Mouse (Mus musculus) MEL (cell line): ENCODE results near the gene Nrbf2. TPM values are rescaled to one million over a fixed set of nuclear protein-coding genes. Genes with fewer than 3 reads are reported as not detected.
A peak's percentile ranks its signal among the peaks of the same experiment; 100 is the strongest.

Experiments
- DNase-seq: peaks from one replicate; pipeline ENCODE4 v3.0.0; 2011; ENCODE audit warnings: low read depth, low spot score
- H3K27ac ChIP-seq: 2 replicates; pipeline ENCODE4 v1.5.1; 2012; ENCODE audit warnings: low read depth, mild to moderate bottlenecking, control low read depth, low read length, moderate library complexity; ENCODE audit not compliant: control insufficient read depth
- H3K27me3 ChIP-seq, 2 experiments: fragments of 150-350 bp in 1 of 2; sonication (generic) in 1 of 2; 2 replicates each; pipeline ENCODE4 v1.6.1; 2012; ENCODE audit warnings: low read length in 2 of 2, mild to moderate bottlenecking in 2 of 2, improper control_type of control experiment in 1 of 2, moderate library complexity in 1 of 2; ENCODE audit not compliant: insufficient read depth in 2 of 2, control insufficient read depth in 1 of 2
- H3K36me3 ChIP-seq, 2 experiments: 2 replicates each; pipeline ENCODE4 v1.6.1; 2012 to 2014; ENCODE audit warnings: low read length in 2 of 2, improper control_type of control experiment in 1 of 2, inconsistent platforms in 1 of 2, mild to moderate bottlenecking in 1 of 2; ENCODE audit not compliant: insufficient read depth in 2 of 2, control insufficient read depth in 1 of 2
- H3K4me1 ChIP-seq, 2 experiments: fragments of 150-350 bp in 1 of 2; sonication (generic) in 1 of 2; 2 replicates each; pipeline ENCODE4 v1.6.1; 2012; ENCODE audit warnings: low read length in 2 of 2, improper control_type of control experiment in 1 of 2, mild to moderate bottlenecking in 1 of 2; ENCODE audit not compliant: insufficient read depth in 2 of 2, control insufficient read depth in 1 of 2
- H3K4me3 ChIP-seq, 2 experiments: fragments of 150-350 bp in 1 of 2; sonication (generic) in 1 of 2; 2 replicates each; pipeline ENCODE4 v1.5.1; 2012; ENCODE audit warnings: low read depth in 2 of 2, low read length in 2 of 2, mild to moderate bottlenecking in 2 of 2, moderate library complexity in 2 of 2, control low read depth in 1 of 2, improper control_type of control experiment in 1 of 2; ENCODE audit not compliant: control insufficient read depth in 1 of 2, insufficient read depth in 1 of 2
- H3K79me2 ChIP-seq: 2 replicates; pipeline ENCODE4 v1.6.1; 2012; ENCODE audit warnings: mild to moderate bottlenecking, low read length, moderate library complexity; ENCODE audit not compliant: control insufficient read depth, poor library complexity, insufficient read depth
- H3K9ac ChIP-seq: 2 replicates; pipeline ENCODE4 v1.6.1; 2012; ENCODE audit warnings: low read depth, mild to moderate bottlenecking, control low read depth, low read length, moderate library complexity; ENCODE audit not compliant: control insufficient read depth, poor library complexity, severe bottlenecking
- H3K9me3 ChIP-seq: fragments of 150-350 bp; sonication (generic); replicated peaks from 2 replicates; pipeline ENCODE4 v1.6.1; 2012; ENCODE audit warnings: mild to moderate bottlenecking, low read length, improper control_type of control experiment, moderate library complexity; ENCODE audit not compliant: insufficient read depth
- BHLHE40 ChIP-seq: IDR thresholded peaks from 2 replicates; pipeline ENCODE4 v1.6.1; 2012; ENCODE audit warnings: low read depth, mild to moderate bottlenecking, inconsistent platforms, low read length, improper control_type of control experiment, borderline replicate concordance
- CHD1 ChIP-seq: IDR thresholded peaks from 2 replicates; pipeline ENCODE4 v1.6.1; 2012; ENCODE audit warnings: low read depth, mild to moderate bottlenecking, inconsistent platforms, low read length, improper control_type of control experiment
- CHD2 ChIP-seq: IDR thresholded peaks from 2 replicates; pipeline ENCODE4 v1.6.1; 2011; ENCODE audit warnings: low read length, improper control_type of control experiment
- ELF1 ChIP-seq: IDR thresholded peaks from 2 replicates; pipeline ENCODE4 v1.6.1; 2014; ENCODE audit warnings: low read depth, mild to moderate bottlenecking, inconsistent platforms, low read length, improper control_type of control experiment, moderate library complexity
- EP300 ChIP-seq, 2 experiments: IDR thresholded peaks; 2 replicates each; pipeline ENCODE4 v1.6.1; 2011; ENCODE audit warnings: improper control_type of control experiment in 2 of 2, low read length in 2 of 2, low read depth in 1 of 2, mild to moderate bottlenecking in 1 of 2
- ETS1 ChIP-seq: IDR thresholded peaks from 2 replicates; pipeline ENCODE4 v1.6.1; 2012; ENCODE audit warnings: low read depth, mild to moderate bottlenecking, inconsistent platforms, low read length, improper control_type of control experiment, moderate library complexity
- GABPA ChIP-seq: IDR thresholded peaks from 2 replicates; pipeline ENCODE4 v1.6.1; 2012; ENCODE audit warnings: low read depth, mild to moderate bottlenecking, inconsistent platforms, low read length, improper control_type of control experiment, moderate library complexity
- HCFC1 ChIP-seq: IDR thresholded peaks from 2 replicates; pipeline ENCODE4 v1.6.1; 2012; ENCODE audit warnings: low read depth, mild to moderate bottlenecking, inconsistent platforms, low read length, improper control_type of control experiment, moderate library complexity
- JUND ChIP-seq: IDR thresholded peaks from 2 replicates; pipeline ENCODE4 v1.6.1; 2011; ENCODE audit warnings: low read depth, mild to moderate bottlenecking, improper control_type of control experiment, low read length
- KAT2A ChIP-seq: conservative IDR thresholded peaks from 2 replicates; pipeline ENCODE4 v1.6.1; 2012; ENCODE audit warnings: low read depth, low read length, improper control_type of control experiment, inconsistent platforms
- MAFK ChIP-seq: IDR thresholded peaks from 2 replicates; pipeline ENCODE4 v1.6.1; 2011; ENCODE audit warnings: low read depth, mild to moderate bottlenecking, low read length, improper control_type of control experiment, borderline replicate concordance
- MAX ChIP-seq: IDR thresholded peaks from 2 replicates; pipeline ENCODE4 v1.6.1; 2011; ENCODE audit warnings: low read length, improper control_type of control experiment
- MEF2A ChIP-seq: IDR thresholded peaks from 2 replicates; pipeline ENCODE4 v1.6.1; 2014; ENCODE audit warnings: low read depth, mild to moderate bottlenecking, inconsistent platforms, low read length, improper control_type of control experiment; ENCODE audit not compliant: poor library complexity, insufficient replicate concordance, severe bottlenecking; ENCODE audit errors: extremely low read depth
- MXI1 ChIP-seq: IDR thresholded peaks from 2 replicates; pipeline ENCODE4 v1.6.1; 2011; ENCODE audit warnings: mild to moderate bottlenecking, low read depth, low read length, improper control_type of control experiment
- MYB ChIP-seq: IDR thresholded peaks from 2 replicates; pipeline ENCODE4 v1.6.1; 2011; ENCODE audit warnings: mild to moderate bottlenecking, low read depth, low read length, improper control_type of control experiment
- MYC ChIP-seq: IDR thresholded peaks from 2 replicates; pipeline ENCODE4 v1.6.1; 2011; ENCODE audit warnings: low read depth, mild to moderate bottlenecking, low read length, improper control_type of control experiment, moderate library complexity
- NELFE ChIP-seq: IDR thresholded peaks from 2 replicates; pipeline ENCODE4 v1.6.1; 2011; ENCODE audit warnings: low read depth, low read length, improper control_type of control experiment
- NRF1 ChIP-seq: IDR thresholded peaks from 2 replicates; pipeline ENCODE4 v1.6.1; 2014; ENCODE audit warnings: low read depth, mild to moderate bottlenecking, inconsistent platforms, low read length, improper control_type of control experiment, moderate library complexity; ENCODE audit not compliant: poor library complexity, insufficient read depth, severe bottlenecking
- POLR2AphosphoS2 ChIP-seq: IDR thresholded peaks from 2 replicates; pipeline ENCODE4 v1.6.1; 2011; ENCODE audit warnings: low read length, improper control_type of control experiment
- POLR2AphosphoS5 ChIP-seq: IDR thresholded peaks from 2 replicates; pipeline ENCODE4 v1.6.1; 2012; ENCODE audit warnings: low read depth, borderline replicate concordance, mild to moderate bottlenecking, inconsistent platforms, low read length, moderate library complexity, mixed read lengths
- RAD21 ChIP-seq: IDR thresholded peaks from 2 replicates; pipeline ENCODE4 v1.6.1; 2011; ENCODE audit warnings: mild to moderate bottlenecking, low read depth, low read length, improper control_type of control experiment
- RCOR1 ChIP-seq: IDR thresholded peaks from 2 replicates; pipeline ENCODE4 v1.6.1; 2012; ENCODE audit warnings: low read depth, mild to moderate bottlenecking, inconsistent platforms, low read length, improper control_type of control experiment
- SIN3A ChIP-seq: IDR thresholded peaks from 2 replicates; pipeline ENCODE4 v1.6.1; 2012; ENCODE audit warnings: low read length, improper control_type of control experiment, inconsistent platforms
- TAL1 ChIP-seq: IDR thresholded peaks from 2 replicates; pipeline ENCODE4 v1.6.1; 2012; ENCODE audit warnings: mild to moderate bottlenecking, inconsistent platforms, low read length, moderate library complexity, mixed read lengths
- TCF12 ChIP-seq: IDR thresholded peaks from 2 replicates; pipeline ENCODE4 v1.6.1; 2014; ENCODE audit warnings: low read depth, mild to moderate bottlenecking, inconsistent platforms, low read length, improper control_type of control experiment, moderate library complexity
- UBTF ChIP-seq: IDR thresholded peaks from 2 replicates; pipeline ENCODE4 v1.6.1; 2012; ENCODE audit warnings: low read depth, mild to moderate bottlenecking, inconsistent platforms, low read length, improper control_type of control experiment, moderate library complexity, borderline replicate concordance; ENCODE audit not compliant: insufficient read depth
- USF1 ChIP-seq: IDR thresholded peaks from 2 replicates; pipeline ENCODE4 v1.6.1; 2014; ENCODE audit warnings: low read depth, mild to moderate bottlenecking, inconsistent platforms, low read length, improper control_type of control experiment, moderate library complexity
- USF2 ChIP-seq, 2 experiments: IDR thresholded peaks; 2 replicates each; pipeline ENCODE4 v1.6.1; 2011 to 2012; ENCODE audit warnings: improper control_type of control experiment in 2 of 2, low read length in 2 of 2, borderline replicate concordance in 1 of 2, inconsistent platforms in 1 of 2, low read depth in 1 of 2, mild to moderate bottlenecking in 1 of 2; ENCODE audit not compliant: insufficient read depth in 1 of 2
- ZC3H11A ChIP-seq: IDR thresholded peaks from 2 replicates; pipeline ENCODE4 v1.6.1; 2012; ENCODE audit warnings: low read depth, mild to moderate bottlenecking, inconsistent platforms, low read length, improper control_type of control experiment
- ZKSCAN1 ChIP-seq: IDR thresholded peaks from 2 replicates; pipeline ENCODE4 v1.6.1; 2012; ENCODE audit warnings: low read depth, mild to moderate bottlenecking, inconsistent platforms, low read length, improper control_type of control experiment, moderate library complexity
- ZMIZ1 ChIP-seq: IDR thresholded peaks from 2 replicates; pipeline ENCODE4 v1.6.1; 2012; ENCODE audit warnings: low read depth, mild to moderate bottlenecking, inconsistent platforms, low read length, improper control_type of control experiment, moderate library complexity
- ZNF384 ChIP-seq: IDR thresholded peaks from 2 replicates; pipeline ENCODE4 v1.6.1; 2012; ENCODE audit warnings: low read depth, mild to moderate bottlenecking, inconsistent platforms, low read length, improper control_type of control experiment
- polyA plus RNA-seq, 2 experiments: library from polyadenylated mRNA; stranded (reverse) in 1 of 2; unstranded in 1 of 2; fragments of >175 nt in 1 of 2; fragments of >200 nt in 1 of 2; gene quantifications; 2 replicates each; pipeline versions ENCODE4 v1.2.1 to v1.2.4; 2012; ENCODE audit warnings: low replicate concordance in 2 of 2, low read depth in 1 of 2; ENCODE audit not compliant: insufficient read length in 2 of 2, insufficient read depth in 1 of 2, missing spikeins in 1 of 2
- total RNA-seq: library from RNA; depleted of rRNA; stranded (reverse); fragments of 300-350 nt; gene quantifications from 2 replicates; pipeline ENCODE4 v1.2.3, GENCODE M21; 2012

Nrbf2 gene
- total and polyA plus RNA-seq, 3 experiments, result 19.5 to 38.9 TPM; not detected in 1

DNA sequence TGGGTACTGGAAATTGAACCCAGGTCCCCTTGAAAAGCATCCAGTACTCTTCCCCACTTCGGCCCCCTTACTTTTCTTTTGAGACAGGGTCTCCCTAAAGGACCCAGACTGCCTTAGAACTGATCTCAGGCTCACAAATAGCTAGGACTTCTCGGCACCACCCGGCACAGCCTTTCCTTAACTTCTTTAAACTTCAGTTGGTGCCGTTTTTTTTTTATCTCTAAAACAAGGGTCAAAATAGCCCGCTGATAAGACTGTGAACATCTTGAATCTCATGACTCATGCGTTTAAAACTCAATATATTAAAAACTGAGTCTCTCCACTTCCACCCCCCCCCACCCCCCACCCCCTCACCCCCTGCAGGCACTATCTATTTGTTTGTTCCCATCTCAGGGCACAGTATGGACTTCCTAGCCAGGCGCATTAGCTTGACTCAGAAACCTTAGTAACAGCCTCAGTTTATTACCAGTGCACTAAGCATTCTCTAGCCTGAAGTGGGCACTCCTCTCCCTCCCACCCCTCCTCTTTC lies 10.9 kb upstream of the Nrbf2 start (continued):
- TF ChIP-seq BHLHE40, result peak; percentile 69; the same call in 1 of the 2 replicates
- peak; percentile 45; the same call in 1 of the 2 replicates for TF ChIP-seq NELFE
- no peak for TF ChIP-seq NRF1
- peak; percentile 92 for TF ChIP-seq JUND
- TF ChIP-seq MEF2A, result peak; percentile 85; the same call in 1 of the 2 replicates
- TF ChIP-seq ZNF384, result peak; percentile 85

DNA sequence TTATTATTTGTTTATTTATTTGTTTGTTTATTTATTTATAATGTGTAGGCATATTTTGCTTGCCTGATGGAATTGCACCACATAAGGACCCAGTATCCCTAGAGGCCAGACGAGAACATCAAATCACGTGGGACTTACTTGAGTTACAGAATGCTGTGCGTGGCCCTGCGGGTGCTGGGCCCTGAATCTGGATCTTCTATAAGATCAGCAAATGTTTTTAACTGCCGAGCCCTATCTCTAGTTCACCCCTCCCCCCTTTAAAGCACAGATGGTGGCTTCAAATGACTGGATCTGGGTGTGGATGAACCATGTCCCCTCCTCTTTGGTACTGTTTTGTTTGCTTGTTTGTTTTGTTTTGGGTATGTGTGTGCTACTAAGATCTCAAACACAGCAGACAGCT lies 10.2 kb upstream of the Nrbf2 start:
- Histone ChIP-seq H3K9ac (peak overlapping the region; percentile 82), H3K27ac (peak overlapping the region; percentile 100)
- TF ChIP-seq MYB, result peak; percentile 92
- TF ChIP-seq ZKSCAN1, result no peak
- peak; percentile 74; the same call in 1 of the 2 replicates for TF ChIP-seq MYC
- no peak for TF ChIP-seq MEF2A
- no peak for TF ChIP-seq POLR2AphosphoS2
- TF ChIP-seq ZMIZ1, result peak; percentile 1; the same call in 1 of the 2 replicates
- TF ChIP-seq HCFC1, result peak; percentile 59
- no peak for TF ChIP-seq ZC3H11A
- TF ChIP-seq RAD21, result no peak
- TF ChIP-seq TAL1, result no peak
- peak; percentile 4; the same call in 1 of the 2 replicates for TF ChIP-seq NELFE
- peak; percentile 72 for TF ChIP-seq CHD2
- TF ChIP-seq CHD1, result no peak
- no peak for TF ChIP-seq UBTF
- TF ChIP-seq RCOR1, result peak; percentile 70; the same call in 1 of the 2 replicates
- TF ChIP-seq ETS1, result peak; percentile 90
- peak; percentile 58; the same call in 1 of the 2 replicates for TF ChIP-seq MXI1
- TF ChIP-seq ELF1, result no peak
- TF ChIP-seq USF1, result peak; percentile 87
- peak; percentile 81 for TF ChIP-seq TCF12
- TF ChIP-seq EP300 (IDR thresholded peaks at IDR 0.05; ENCODE audit: low read depth in 1 of 2, low read length in 2 of 2), result peak; percentile 66 to 91
- no peak for TF ChIP-seq POLR2AphosphoS5
- peak; percentile 77 for TF ChIP-seq MAX
- TF ChIP-seq KAT2A, result no peak
- TF ChIP-seq USF2 (IDR thresholded peaks at IDR 0.05; ENCODE audit: borderline replicate concordance in 1 of 2, insufficient read depth in 1 of 2, low read depth in 1 of 2, low read length in 2 of 2), result 0 out of 4 replicates have a peak, but pooled peaks of 1 of the 2 experiments have one; percentile 46
- TF ChIP-seq ZNF384, result no peak
- TF ChIP-seq NRF1, result no peak
- TF ChIP-seq MAFK, result no peak
- no peak; the same call in 1 of the 2 replicates for TF ChIP-seq SIN3A
- no peak for TF ChIP-seq GABPA

More for the DNA sequence above, 10.2 kb upstream of the Nrbf2 start:
- Histone ChIP-seq H3K4me3 (peak overlapping the region in 1 of 2 experiments; percentile 46; a peak in 3 of 4 replicates), H3K79me2 (peaks cover 29% of the 10 kb centered on the region), H3K27me3 (no peaks in the 10 kb centered on the region), H3K4me1 (peaks cover 19 to 44% of the 10 kb centered on the region in 2 experiments), H3K36me3 (peaks cover 2 to 34% of the 10 kb centered on the region in 2 experiments; a peak in 2 of 4 replicates), H3K9me3 (no peaks in the 10 kb centered on the region)
- DNase-seq, result peak; percentile 89
